Mouse (Mus musculus): ENCODE measurements around the gene Syngap1. TPM values are rescaled to one million over a fixed set of nuclear protein-coding genes. Genes with fewer than 3 reads are reported as not detected.
"Not testable (repeated sequence)": the region's sequence is repeated elsewhere in the genome, so short reads cannot be mapped to it uniquely, and the experiment has no call there.

Syngap1 gene
- polyA plus RNA-seq, 1 experiment from 2014 or later: 2.0 TPM

DNA sequence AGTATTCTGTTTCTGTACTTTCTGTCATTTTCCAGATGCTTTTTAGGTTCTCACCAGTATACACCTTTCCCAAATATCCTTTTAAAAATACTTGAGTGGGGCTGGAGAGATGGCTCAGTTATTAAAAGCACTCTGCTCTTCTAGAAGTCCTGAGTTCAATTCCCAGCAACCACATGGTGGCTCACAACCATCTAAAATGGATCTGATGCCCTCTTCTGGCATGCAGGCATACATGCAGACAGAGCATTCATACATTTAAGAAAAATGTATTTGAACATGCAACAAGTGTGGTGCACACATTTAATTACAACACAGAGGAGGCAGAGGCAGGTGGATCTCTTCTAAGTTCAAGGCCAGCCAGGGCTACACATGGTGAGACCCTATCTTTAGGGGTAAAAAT lies 34.4 kb downstream of the Syngap1 start:
- H3K4me2 ChIP-seq: no peak overlapping the region
- peaks cover 37% of the 10 kb centered on the region for H3K4me1 ChIP-seq
- H3K9ac ChIP-seq: no peak overlapping the region
- no peaks in the 10 kb centered on the region for H3K9me3 ChIP-seq
- H3K4me3 ChIP-seq (replicated peaks): no peak overlapping the region
- no peak overlapping the region for H3K27ac ChIP-seq
- H3K27me3 ChIP-seq (replicated peaks): no peaks in the 10 kb centered on the region
- H3K36me3 ChIP-seq: peaks cover 28% of the 10 kb centered on the region
- ATAC-seq (ENCODE audit: insufficient read depth, low FRiP score, low read depth): no peak

DNA sequence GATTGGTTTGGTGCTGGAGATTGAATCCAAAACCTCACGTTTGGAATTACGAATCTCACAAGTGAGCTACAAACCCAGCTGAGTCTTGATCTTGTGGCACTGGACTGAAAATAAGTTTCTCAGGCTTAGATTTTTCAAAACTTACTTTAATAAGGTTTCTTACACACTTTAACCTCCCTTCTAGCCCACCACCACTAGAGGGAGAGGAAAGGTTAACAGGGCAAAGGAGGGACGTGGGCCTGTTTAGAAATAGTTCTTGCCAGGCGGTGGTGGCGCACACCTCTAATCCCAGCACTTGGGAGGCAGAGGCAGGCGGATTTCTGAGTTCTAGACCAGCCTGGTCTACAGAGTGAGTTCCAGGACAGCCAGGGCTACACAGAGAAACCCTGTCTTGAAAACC lies 36.3 kb downstream of the Syngap1 start:
- ATAC-seq (ENCODE audit: insufficient read depth, low FRiP score, low read depth); H3K4me2 ChIP-seq; H3K9me3 ChIP-seq; H3K27me3 ChIP-seq (replicated peaks); H3K4me3 ChIP-seq (replicated peaks); H3K27ac ChIP-seq; H3K9ac ChIP-seq: not testable (repeated sequence)
- WGBS: 87% methylated on average over 6 of the region's 6 CpGs
- peaks cover 28% of the 10 kb centered on the region for H3K36me3 ChIP-seq
- peaks cover 21% of the 10 kb centered on the region for H3K4me1 ChIP-seq

DNA sequence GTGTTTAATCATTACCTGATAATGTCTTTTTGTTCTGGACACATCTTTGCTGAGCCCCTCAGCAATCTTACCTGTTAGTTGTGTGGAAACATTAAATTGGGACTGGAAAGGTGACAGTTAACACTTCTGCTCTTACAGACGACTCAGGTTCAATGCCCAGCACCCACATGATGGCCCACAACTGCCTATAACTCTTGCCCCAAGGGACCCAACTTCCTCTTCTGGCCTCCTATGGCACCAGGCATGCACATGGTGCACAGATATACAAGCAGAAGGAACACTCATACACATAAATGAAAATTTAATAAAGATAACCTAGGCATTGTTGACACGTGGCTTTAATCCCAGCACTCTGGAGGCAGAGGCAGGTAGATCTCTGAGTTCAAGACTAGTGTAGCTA lies 38.4 kb downstream of the Syngap1 start:
- peaks cover 11% of the 10 kb centered on the region for H3K4me1 ChIP-seq
- peaks cover 28% of the 10 kb centered on the region for H3K36me3 ChIP-seq
- 75% methylated on average over 2 of the region's 2 CpGs for WGBS
- no peak overlapping the region for H3K27ac ChIP-seq
- H3K27me3 ChIP-seq (replicated peaks): no peaks in the 10 kb centered on the region
- no peaks in the 10 kb centered on the region for H3K9me3 ChIP-seq
- H3K4me2 ChIP-seq: no peak overlapping the region
- ATAC-seq (ENCODE audit: insufficient read depth, low FRiP score, low read depth): no peak
- H3K4me3 ChIP-seq (replicated peaks): no peak overlapping the region
- H3K9ac ChIP-seq: no peak overlapping the region

DNA sequence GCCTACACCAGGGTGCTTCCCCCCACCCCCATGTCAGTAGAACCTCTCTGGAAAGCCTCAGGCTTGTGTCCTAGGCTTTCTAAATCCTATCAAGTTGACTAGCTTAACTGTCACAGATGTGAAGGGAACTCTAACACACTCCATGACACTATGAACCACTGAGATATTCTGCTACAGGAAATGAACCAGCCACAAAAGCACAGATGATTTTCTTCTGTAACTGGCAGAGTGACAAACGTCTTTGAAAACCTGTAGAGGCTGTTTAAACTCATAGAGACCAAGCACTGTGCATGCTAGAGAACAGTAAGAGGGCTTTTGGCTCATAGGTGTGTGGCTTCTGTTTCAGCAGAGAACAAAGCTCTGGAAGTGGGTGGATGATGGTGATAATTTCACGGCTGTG lies 40.0 kb downstream of the Syngap1 start:
- Histone ChIP-seq H3K4me2 (no peak overlapping the region), H3K27me3 (replicated peaks) (no peaks in the 10 kb centered on the region), H3K27ac (no peak overlapping the region), H3K9me3 (no peaks in the 10 kb centered on the region), H3K4me1 (peaks cover 4% of the 10 kb centered on the region; the same call in 1 of the 2 replicates), H3K9ac (no peak overlapping the region), H3K4me3 (replicated peaks) (no peak overlapping the region), H3K36me3 (peaks cover 25% of the 10 kb centered on the region)
- ATAC-seq (ENCODE audit: insufficient read depth, low FRiP score, low read depth): no peak
- WGBS: 46% methylated on average over 2 of the region's 2 CpGs

DNA sequence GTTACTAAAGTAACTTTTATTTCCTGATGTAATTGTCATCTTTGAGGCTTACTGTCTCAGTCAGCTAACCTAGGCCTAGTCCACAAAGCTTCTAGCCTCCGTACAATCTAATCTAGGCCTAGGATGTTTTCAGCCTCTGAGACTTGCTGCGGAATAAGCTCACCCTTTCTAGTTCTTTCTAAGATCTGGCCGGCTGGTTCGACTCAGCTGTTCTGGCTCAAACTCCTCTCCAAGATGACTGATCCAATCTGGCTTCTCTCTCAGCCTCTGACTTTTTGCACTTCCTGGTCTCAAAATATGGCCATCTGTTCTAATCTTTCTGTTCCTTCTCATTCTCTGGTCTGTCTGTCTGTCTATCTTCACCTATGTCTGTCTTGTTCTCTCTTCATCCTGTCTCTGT lies 42.3 kb downstream of the Syngap1 start:
- no peak overlapping the region for H3K4me3 ChIP-seq (replicated peaks)
- H3K4me2 ChIP-seq: no peak overlapping the region
- H3K4me1 ChIP-seq: no peaks in the 10 kb centered on the region
- WGBS: 63% methylated on average over 4 of the region's 4 CpGs
- H3K36me3 ChIP-seq: peaks cover 10% of the 10 kb centered on the region; the same call in 1 of the 2 replicates
- H3K9me3 ChIP-seq: no peaks in the 10 kb centered on the region
- ATAC-seq (ENCODE audit: insufficient read depth, low FRiP score, low read depth): no peak
- no peak overlapping the region for H3K27ac ChIP-seq
- H3K27me3 ChIP-seq (replicated peaks): no peaks in the 10 kb centered on the region
- H3K9ac ChIP-seq: no peak overlapping the region

DNA sequence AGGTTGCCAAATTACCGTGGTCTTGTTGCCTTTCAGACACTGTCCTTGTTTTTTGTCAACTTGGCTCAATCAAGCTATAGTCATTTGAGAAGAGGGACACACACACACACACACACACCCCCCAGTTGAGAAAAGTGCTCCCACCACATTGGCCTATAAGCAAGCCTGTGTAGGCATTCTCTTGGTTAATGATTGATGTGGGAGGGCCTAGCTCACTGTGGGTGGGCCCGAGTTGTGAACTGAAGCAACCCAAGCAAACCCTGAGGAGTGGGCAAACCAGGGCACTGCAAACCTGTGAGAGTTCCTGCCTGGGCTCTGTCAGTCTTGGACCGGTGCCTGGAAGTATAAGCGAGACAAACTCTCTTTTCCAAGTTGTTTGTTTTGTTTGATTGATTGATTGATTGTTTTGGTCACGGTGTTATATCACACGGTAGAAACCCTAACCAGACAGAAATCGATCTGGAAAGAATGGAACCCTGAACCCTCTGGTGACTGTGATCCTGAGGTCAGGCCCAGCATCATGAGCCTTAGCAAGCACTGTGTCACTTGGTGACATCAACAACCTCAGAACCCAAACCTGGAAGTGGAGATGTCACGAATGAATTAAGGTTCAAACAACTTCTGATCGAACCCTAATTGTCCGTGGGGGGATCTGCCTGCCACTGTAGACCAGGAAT lies 44.6 kb downstream of the Syngap1 start:
- 68% methylated on average over 10 of the region's 10 CpGs for WGBS

DNA sequence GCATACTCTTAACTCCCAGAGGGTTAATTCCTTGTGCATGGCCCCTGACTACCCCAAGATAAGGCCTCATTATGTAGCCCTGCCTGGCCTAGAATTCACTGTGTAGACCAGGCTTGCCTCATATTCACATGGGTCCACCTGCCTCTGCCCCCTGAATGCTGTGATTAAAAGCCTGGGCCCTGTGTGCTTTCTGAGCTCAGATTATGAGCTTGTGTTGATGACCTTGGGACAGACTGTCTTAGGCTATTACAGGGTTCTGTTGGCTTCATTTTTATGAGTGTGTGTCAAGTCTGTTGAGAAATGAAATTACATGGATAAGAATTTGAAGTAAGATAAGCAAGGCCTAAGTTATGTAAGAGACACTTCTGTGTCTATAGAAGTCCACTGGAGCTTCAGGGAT lies 49.5 kb downstream of the Syngap1 start:
- no peak for ATAC-seq (ENCODE audit: insufficient read depth, low FRiP score, low read depth)
- H3K4me1 ChIP-seq: 0 out of 2 replicates have a peak, but pooled peaks cover 6% of the 10 kb centered on the region
- H3K27ac ChIP-seq: no peak overlapping the region
- H3K36me3 ChIP-seq: no peaks in the 10 kb centered on the region
- no peak overlapping the region for H3K4me3 ChIP-seq (replicated peaks)
- no peaks in the 10 kb centered on the region for H3K9me3 ChIP-seq
- H3K4me2 ChIP-seq: no peak overlapping the region
- H3K27me3 ChIP-seq (replicated peaks): no peaks in the 10 kb centered on the region
- H3K9ac ChIP-seq: no peak overlapping the region

More for the DNA sequence above, 44.6 kb downstream of the Syngap1 start:
- H3K27me3 ChIP-seq (replicated peaks): no peaks in the 10 kb centered on the region
- no peaks in the 10 kb centered on the region for H3K36me3 ChIP-seq
- H3K4me3 ChIP-seq (replicated peaks): no peak overlapping the region
- H3K9ac ChIP-seq: no peak overlapping the region
- no peak; the same call in 1 of the 2 replicates for ATAC-seq (ENCODE audit: insufficient read depth, low FRiP score, low read depth)
- H3K4me1 ChIP-seq: no peaks in the 10 kb centered on the region
- no peaks in the 10 kb centered on the region for H3K9me3 ChIP-seq
- H3K4me2 ChIP-seq: no peak overlapping the region
- no peak overlapping the region for H3K27ac ChIP-seq

DNA sequence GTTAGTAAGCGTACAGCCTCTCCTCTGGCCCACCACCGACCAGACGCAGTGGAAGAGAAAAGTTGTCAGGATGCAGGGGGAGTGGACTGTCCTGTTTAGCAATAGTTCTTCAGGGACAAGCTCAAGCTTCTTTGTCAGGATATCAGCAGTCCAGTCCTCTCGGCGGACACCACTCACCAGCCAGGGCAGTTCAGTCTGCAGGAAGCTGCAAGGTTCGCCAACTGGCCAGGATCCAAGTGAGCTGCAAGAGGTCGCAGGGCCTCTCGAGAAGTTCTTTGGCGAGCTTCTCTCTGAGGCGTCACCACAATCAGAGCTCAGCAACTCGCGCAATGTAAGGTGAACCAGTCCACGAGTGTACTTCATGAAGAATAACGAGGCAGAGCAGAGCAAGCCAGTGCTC lies 53.4 kb downstream of the Syngap1 start:
- 0 out of 2 replicates have a peak, but pooled peaks cover 6% of the 10 kb centered on the region for H3K4me1 ChIP-seq
- H3K9ac ChIP-seq: no peak overlapping the region
- no peak overlapping the region for H3K4me2 ChIP-seq
- peak overlapping the region; percentile 22; the same call in 1 of the 2 replicates for H3K27ac ChIP-seq
- H3K4me3 ChIP-seq (replicated peaks): no peak overlapping the region
- H3K9me3 ChIP-seq: no peaks in the 10 kb centered on the region
- H3K36me3 ChIP-seq: no peaks in the 10 kb centered on the region
- ATAC-seq (ENCODE audit: insufficient read depth, low FRiP score, low read depth): no peak
- no peaks in the 10 kb centered on the region for H3K27me3 ChIP-seq (replicated peaks)
- 60% methylated on average over 14 of the region's 14 CpGs for WGBS

DNA sequence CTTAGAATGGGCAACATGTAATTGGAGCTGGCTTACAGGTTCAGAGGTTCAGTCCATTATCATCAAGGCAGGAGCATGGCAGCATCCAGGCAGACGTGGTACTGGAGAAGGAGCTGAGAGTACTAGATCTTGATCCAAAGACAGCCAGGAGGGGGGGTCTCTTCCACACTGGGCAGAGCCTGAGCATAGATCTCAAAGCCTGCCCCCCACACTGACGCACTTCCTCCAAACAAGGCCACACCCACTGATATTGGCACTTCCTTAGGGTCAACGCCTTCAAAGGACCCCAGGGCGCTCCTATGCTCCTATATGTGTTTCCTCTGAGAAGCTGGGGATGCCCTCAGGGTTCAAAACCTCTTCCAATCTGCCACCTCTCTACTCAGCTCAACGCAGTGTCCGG lies 54.0 kb downstream of the Syngap1 start:
- H3K4me3 ChIP-seq (replicated peaks): no peak overlapping the region
- WGBS: 69% methylated on average over 6 of the region's 6 CpGs
- no peak overlapping the region for H3K27ac ChIP-seq
- no peak overlapping the region for H3K9ac ChIP-seq
- no peaks in the 10 kb centered on the region for H3K9me3 ChIP-seq
- H3K27me3 ChIP-seq (replicated peaks): no peaks in the 10 kb centered on the region
- H3K4me2 ChIP-seq: no peak overlapping the region
- ATAC-seq (ENCODE audit: insufficient read depth, low FRiP score, low read depth): peak; percentile 24; the same call in 1 of the 2 replicates
- H3K36me3 ChIP-seq: no peaks in the 10 kb centered on the region
- H3K4me1 ChIP-seq: 0 out of 2 replicates have a peak, but pooled peaks cover 6% of the 10 kb centered on the region

DNA sequence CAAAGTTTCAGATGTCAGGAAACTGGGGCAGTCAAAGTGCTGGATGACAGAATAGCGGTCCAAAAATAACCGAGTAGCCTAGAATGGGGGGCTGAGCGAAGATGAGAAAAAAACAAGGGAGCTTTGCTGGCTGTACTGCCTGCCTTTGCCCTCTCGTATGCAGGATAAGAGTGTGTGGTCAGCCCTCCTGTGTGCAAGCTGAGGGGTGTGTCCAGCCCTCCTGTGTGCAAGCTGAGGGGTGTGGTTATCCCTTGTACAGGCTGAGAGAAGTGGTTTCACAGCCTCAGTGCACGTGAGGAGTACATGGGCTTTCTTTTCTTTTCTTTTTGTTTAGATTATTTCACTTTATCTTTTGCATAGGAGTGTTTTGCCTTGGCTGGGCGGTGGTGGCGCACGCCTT lies 54.5 kb downstream of the Syngap1 start:
- no peak overlapping the region for H3K9ac ChIP-seq
- H3K9me3 ChIP-seq: no peaks in the 10 kb centered on the region
- H3K36me3 ChIP-seq: no peaks in the 10 kb centered on the region
- no peak overlapping the region for H3K27ac ChIP-seq
- H3K4me1 ChIP-seq: 0 out of 2 replicates have a peak, but pooled peaks cover 6% of the 10 kb centered on the region
- H3K4me2 ChIP-seq: no peak overlapping the region
- H3K27me3 ChIP-seq (replicated peaks): no peaks in the 10 kb centered on the region
- WGBS: 57% methylated on average over 8 of the region's 8 CpGs
- ATAC-seq (ENCODE audit: insufficient read depth, low FRiP score, low read depth): peak; percentile 48; the same call in 1 of the 2 replicates
- no peak overlapping the region for H3K4me3 ChIP-seq (replicated peaks)

DNA sequence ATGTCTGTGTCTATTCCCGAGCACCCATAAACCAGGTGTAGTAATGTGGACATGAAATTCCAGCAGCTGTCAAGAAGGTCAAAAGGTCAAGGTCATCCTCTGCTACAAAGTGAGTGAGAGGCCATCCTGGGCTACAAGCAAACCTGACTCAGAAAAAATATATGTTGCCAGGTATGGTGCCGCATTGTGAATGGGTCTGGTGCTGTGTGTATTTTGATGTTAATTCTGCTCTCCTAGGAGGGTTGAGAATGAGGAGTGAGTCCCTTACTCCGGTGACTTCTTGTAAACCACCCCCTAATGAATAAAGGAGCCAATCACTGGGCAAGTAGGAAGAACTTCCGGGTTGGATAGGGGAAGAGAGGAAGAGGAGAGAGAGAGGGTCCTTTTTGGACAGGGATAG lies 56.6 kb downstream of the Syngap1 start:
- no peak overlapping the region for H3K4me3 ChIP-seq (replicated peaks)
- H3K9ac ChIP-seq: no peak overlapping the region
- no peaks in the 10 kb centered on the region for H3K27me3 ChIP-seq (replicated peaks)
- H3K4me2 ChIP-seq: no peak overlapping the region
- H3K9me3 ChIP-seq: no peaks in the 10 kb centered on the region
- H3K27ac ChIP-seq: no peak overlapping the region
- no peak for ATAC-seq (ENCODE audit: insufficient read depth, low FRiP score, low read depth)
- no peaks in the 10 kb centered on the region for H3K36me3 ChIP-seq
- WGBS: 74% methylated on average over 4 of the region's 4 CpGs
- H3K4me1 ChIP-seq: 0 out of 2 replicates have a peak, but pooled peaks cover 6% of the 10 kb centered on the region

DNA sequence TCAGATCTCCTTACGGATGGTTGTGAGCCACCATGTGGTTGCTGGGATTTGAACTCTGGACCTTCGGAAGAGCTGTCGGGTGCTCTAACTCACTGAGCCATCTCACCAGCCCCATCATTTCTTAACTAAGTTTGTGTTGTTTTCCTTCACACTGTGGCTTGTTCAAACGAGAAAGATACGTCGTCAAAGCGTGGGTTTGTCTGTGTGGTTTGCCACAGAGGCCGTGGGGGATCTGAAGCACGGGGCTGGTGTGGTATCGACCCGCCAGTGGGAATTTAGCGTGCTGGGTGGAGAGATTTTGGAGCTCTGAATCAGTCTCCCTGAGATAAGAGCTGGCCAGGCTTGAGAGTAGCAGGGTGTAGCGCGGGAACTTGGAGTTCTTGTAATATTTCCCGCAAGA lies 57.2 kb downstream of the Syngap1 start:
- H3K4me3 ChIP-seq (replicated peaks): no peak overlapping the region
- H3K9me3 ChIP-seq: no peaks in the 10 kb centered on the region
- H3K4me2 ChIP-seq: no peak overlapping the region
- no peak for ATAC-seq (ENCODE audit: insufficient read depth, low FRiP score, low read depth)
- WGBS: 76% methylated on average over 15 of the region's 15 CpGs
- no peaks in the 10 kb centered on the region for H3K27me3 ChIP-seq (replicated peaks)
- no peaks in the 10 kb centered on the region for H3K36me3 ChIP-seq
- H3K9ac ChIP-seq: no peak overlapping the region
- H3K27ac ChIP-seq: no peak overlapping the region
- 0 out of 2 replicates have a peak, but pooled peaks cover 6% of the 10 kb centered on the region for H3K4me1 ChIP-seq

Measured in stomach, embryonic 15.5 days (tissue).